Mouse (Mus musculus) liver, embryonic 15.5 days (tissue): ENCODE data around the gene Fxyd7. TPM values are rescaled to one million over a fixed set of nuclear protein-coding genes. Genes with fewer than 3 reads are reported as not detected.

Experiments
- ATAC-seq: fragments of 200-750 bp; cut with Nextera tagmentation; 2 replicates; pipeline ENCODE4 v1.8.0; 2017; ENCODE audit warnings: moderate number of reproducible peaks, mild to moderate bottlenecking, moderate library complexity; ENCODE audit not compliant: insufficient read depth
- H3K27ac ChIP-seq: fragments of 300-500 bp; sonication (generic); replicated peaks from 2 replicates; pipeline ENCODE4 v1.5.1; 2015; ENCODE audit warnings: mild to moderate bottlenecking, inconsistent platforms
- H3K27me3 ChIP-seq: fragments of 300-500 bp; sonication (generic); 2 replicates; pipeline ENCODE4 v1.6.1; 2015; ENCODE audit warnings: mild to moderate bottlenecking, inconsistent platforms
- H3K36me3 ChIP-seq: fragments of 300-500 bp; sonication (generic); replicated peaks from 2 replicates; pipeline ENCODE4 v1.6.1; 2015; ENCODE audit warnings: moderate library complexity, mild to moderate bottlenecking, inconsistent platforms
- H3K4me1 ChIP-seq: fragments of 300-500 bp; sonication (generic); replicated peaks from 2 replicates; pipeline ENCODE4 v1.6.1; 2015; ENCODE audit warnings: inconsistent platforms
- H3K4me2 ChIP-seq: fragments of 300-500 bp; sonication (generic); 2 replicates; pipeline ENCODE4 v1.6.1; 2015; ENCODE audit warnings: moderate library complexity, mild to moderate bottlenecking, inconsistent platforms
- H3K4me3 ChIP-seq: fragments of 300-500 bp; sonication (generic); replicated peaks from 2 replicates; pipeline ENCODE4 v1.5.1; 2015; ENCODE audit warnings: mild to moderate bottlenecking, inconsistent platforms
- H3K9ac ChIP-seq: fragments of 300-500 bp; sonication (generic); 2 replicates; pipeline ENCODE4 v1.6.1; 2015; ENCODE audit warnings: moderate library complexity, mild to moderate bottlenecking, inconsistent platforms
- H3K9me3 ChIP-seq: fragments of 300-500 bp; sonication (generic); replicated peaks from 2 replicates; pipeline ENCODE4 v1.6.1; 2016; ENCODE audit warnings: inconsistent platforms
- WGBS: fragments of 180-500 bp; shearing (Covaris S2); methylation state at CpG from one replicate; pipeline ENCODE4 v1.1.7; 2015; ENCODE audit warnings: mixed read lengths; ENCODE audit not compliant: insufficient replicate concordance; 5-methylcytosine and 5-hydroxymethylcytosine counted together
- polyA plus RNA-seq: library from polyadenylated mRNA; unstranded; fragments of >200 nt; fragmentation: Nextera tagmentation; extraction: Ambion mirVana; gene quantifications from 2 replicates; pipeline ENCODE4 v1.2.1, GENCODE M21; 2015

The Fxyd7 gene
- polyA plus RNA-seq, 1 experiment from 2014 or later: 0.26 TPM

GRCm38 (mm10) chr7:31074713-31075069 lies 23.4 kb upstream of the Fxyd7 start:
- H3K27me3 ChIP-seq: no peaks in the 10 kb centered on the region
- no peaks in the 10 kb centered on the region for H3K4me1 ChIP-seq
- H3K9ac ChIP-seq: no peak overlapping the region
- no peak overlapping the region for H3K4me2 ChIP-seq
- H3K4me3 ChIP-seq: no peak overlapping the region
- no peaks in the 10 kb centered on the region for H3K9me3 ChIP-seq
- H3K36me3 ChIP-seq: no peaks in the 10 kb centered on the region
- no peak for ATAC-seq
- H3K27ac ChIP-seq: no peak overlapping the region
- 47% methylated on average over 5 of the region's 5 CpGs for WGBS

- no peaks in the 10 kb centered on the region for H3K4me1 ChIP-seq
- WGBS: 48% methylated on average over 7 of the region's 7 CpGs
- H3K4me3 ChIP-seq: no peak overlapping the region
- no peaks in the 10 kb centered on the region for H3K36me3 ChIP-seq
- H3K9ac ChIP-seq: no peak overlapping the region
- ATAC-seq: no peak
- H3K27ac ChIP-seq: no peak overlapping the region
- H3K27me3 ChIP-seq: no peaks in the 10 kb centered on the region
- no peaks in the 10 kb centered on the region for H3K9me3 ChIP-seq
- H3K4me2 ChIP-seq: no peak overlapping the region
These were observed 22.9 kb upstream of the Fxyd7 start for GRCm38 (mm10) chr7:31074061-31074712.

DNA sequence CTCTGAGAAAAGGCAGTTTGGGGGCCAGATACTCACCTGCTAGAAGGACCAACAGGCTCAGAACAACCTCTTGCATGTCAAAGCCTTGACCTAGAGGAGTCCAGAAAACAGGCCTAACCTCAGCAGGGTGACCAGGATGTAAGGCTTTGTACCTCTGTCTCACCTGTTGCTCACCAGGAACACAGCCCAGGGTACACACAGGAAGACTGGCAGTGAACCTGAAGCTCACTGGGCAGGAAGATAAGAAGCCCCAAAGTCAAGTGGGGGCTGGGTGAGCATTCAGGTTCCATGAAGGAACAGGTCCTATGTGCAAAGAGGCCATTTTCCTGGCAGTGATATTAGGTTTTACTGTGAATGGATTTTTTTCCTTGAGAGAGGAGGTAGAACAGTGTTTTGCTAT lies 22.3 kb upstream of the Fxyd7 start:
- H3K27me3 ChIP-seq: no peaks in the 10 kb centered on the region
- no peaks in the 10 kb centered on the region for H3K9me3 ChIP-seq
- no peaks in the 10 kb centered on the region for H3K4me1 ChIP-seq
- H3K27ac ChIP-seq: no peak overlapping the region
- ATAC-seq: no peak
- no peak overlapping the region for H3K4me3 ChIP-seq
- H3K36me3 ChIP-seq: no peaks in the 10 kb centered on the region
- H3K4me2 ChIP-seq: no peak overlapping the region
- H3K9ac ChIP-seq: no peak overlapping the region

- Histone ChIP-seq H3K4me2 (no peak overlapping the region), H3K27me3 (no peaks in the 10 kb centered on the region), H3K36me3 (no peaks in the 10 kb centered on the region), H3K27ac (no peak overlapping the region), H3K4me1 (no peaks in the 10 kb centered on the region), H3K9ac (no peak overlapping the region), H3K4me3 (no peak overlapping the region), H3K9me3 (no peaks in the 10 kb centered on the region)
- WGBS: 50% methylated on average over 9 of the region's 9 CpGs
- ATAC-seq: no peak
These were observed 21.1 kb upstream of the Fxyd7 start for GRCm38 (mm10) chr7:31072326-31072725.

DNA sequence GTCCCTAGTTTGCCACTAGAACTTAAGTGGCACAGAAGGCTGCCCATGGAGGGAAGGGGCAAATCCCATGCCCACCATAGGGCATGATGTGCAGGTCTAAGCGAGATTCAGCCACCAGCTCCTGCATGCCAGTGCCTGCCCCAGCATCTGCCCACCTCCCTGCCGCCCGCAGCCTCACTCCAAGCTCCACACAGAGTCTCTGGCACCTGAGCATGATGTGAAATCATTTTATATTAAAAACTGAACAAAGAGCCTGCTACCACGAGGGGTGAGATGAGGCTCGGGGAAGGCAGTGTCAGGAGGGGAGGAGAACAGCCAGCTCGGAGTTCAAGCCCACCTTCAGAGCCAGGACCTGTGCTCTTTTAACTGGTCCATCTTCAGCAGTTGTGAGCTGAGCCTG lies 19.1 kb upstream of the Fxyd7 start:
- H3K27me3 ChIP-seq: no peaks in the 10 kb centered on the region
- no peak overlapping the region for H3K9ac ChIP-seq
- no peak overlapping the region for H3K27ac ChIP-seq
- 61% methylated on average over 6 of the region's 6 CpGs for WGBS
- H3K4me1 ChIP-seq: no peaks in the 10 kb centered on the region
- no peaks in the 10 kb centered on the region for H3K9me3 ChIP-seq
- no peak for ATAC-seq
- no peaks in the 10 kb centered on the region for H3K36me3 ChIP-seq
- no peak overlapping the region for H3K4me2 ChIP-seq
- H3K4me3 ChIP-seq: no peak overlapping the region

DNA sequence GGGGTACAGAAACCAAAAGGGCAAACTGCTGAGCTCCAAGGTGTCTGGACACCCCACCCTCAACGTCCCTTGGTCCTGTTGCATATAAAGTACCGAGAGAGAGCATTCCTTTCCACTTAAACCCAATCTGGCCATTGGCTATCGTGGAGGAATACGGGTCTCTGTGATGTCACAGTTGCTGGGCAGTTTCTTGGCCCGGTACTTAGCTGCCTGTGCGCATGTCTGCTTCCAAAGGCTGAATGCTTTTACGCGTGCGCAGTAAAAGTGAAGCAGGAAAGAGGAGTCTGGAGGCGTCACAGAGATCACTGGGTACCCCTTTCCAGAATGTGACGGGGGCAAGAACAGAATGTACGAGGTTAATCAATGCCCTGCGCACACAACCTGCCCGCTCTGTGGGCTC lies 18.2 kb upstream of the Fxyd7 start:
- Histone ChIP-seq H3K4me2 (no peak overlapping the region), H3K9me3 (no peaks in the 10 kb centered on the region), H3K4me1 (no peaks in the 10 kb centered on the region), H3K36me3 (no peaks in the 10 kb centered on the region), H3K9ac (no peak overlapping the region), H3K4me3 (no peak overlapping the region), H3K27ac (no peak overlapping the region), H3K27me3 (no peaks in the 10 kb centered on the region)
- 71% methylated on average over 14 of the region's 14 CpGs for WGBS
- ATAC-seq: no peak

- 40% methylated on average over 5 of the region's 5 CpGs for WGBS
- no peak overlapping the region for H3K4me3 ChIP-seq
- H3K4me2 ChIP-seq: no peak overlapping the region
- no peak overlapping the region for H3K9ac ChIP-seq
- no peak overlapping the region for H3K27ac ChIP-seq
- no peaks in the 10 kb centered on the region for H3K27me3 ChIP-seq
- ATAC-seq: no peak
- no peaks in the 10 kb centered on the region for H3K9me3 ChIP-seq
- H3K4me1 ChIP-seq: no peaks in the 10 kb centered on the region
- H3K36me3 ChIP-seq: no peaks in the 10 kb centered on the region
These were observed 16.6 kb upstream of the Fxyd7 start for GRCm38 (mm10) chr7:31067836-31068235.

GRCm38 (mm10) chr7:31063074-31063560 lies 11.8 kb upstream of the Fxyd7 start:
- H3K27ac ChIP-seq: no peak overlapping the region
- H3K36me3 ChIP-seq: no peaks in the 10 kb centered on the region
- H3K4me2 ChIP-seq: no peak overlapping the region
- no peaks in the 10 kb centered on the region for H3K27me3 ChIP-seq
- H3K4me1 ChIP-seq: 0 out of 2 replicates have a peak, but pooled peaks cover 2% of the 10 kb centered on the region
- H3K9ac ChIP-seq: no peak overlapping the region
- no peak for ATAC-seq
- H3K9me3 ChIP-seq: no peaks in the 10 kb centered on the region
- 68% methylated on average over 12 of the region's 12 CpGs for WGBS
- no peak overlapping the region for H3K4me3 ChIP-seq

DNA sequence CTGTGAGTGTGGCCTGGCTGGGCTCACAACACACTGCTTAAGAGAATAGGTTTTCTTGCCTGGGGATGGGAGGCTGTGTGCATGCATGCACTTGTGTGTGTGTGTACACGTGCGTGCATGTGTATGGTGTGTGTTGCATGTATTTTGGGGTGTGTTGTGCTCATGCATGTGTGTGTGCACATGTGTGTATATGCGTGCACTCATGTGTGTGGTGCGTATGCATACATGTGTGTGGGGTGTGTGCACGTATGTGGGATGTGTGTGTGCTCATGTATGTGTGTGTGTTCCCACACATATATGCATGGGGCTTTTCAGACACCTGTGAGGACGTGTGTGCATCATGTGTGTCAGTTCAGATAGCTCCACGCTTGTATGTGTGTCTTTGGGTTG lies 9.3 kb upstream of the Fxyd7 start:
- WGBS: 60% methylated on average over 7 of the region's 7 CpGs
- peaks cover 10% of the 10 kb centered on the region; the same call in 1 of the 2 replicates for H3K4me1 ChIP-seq
- no peak for ATAC-seq
- no peak overlapping the region for H3K4me3 ChIP-seq
- H3K4me2 ChIP-seq: no peak overlapping the region
- H3K9me3 ChIP-seq: no peaks in the 10 kb centered on the region
- H3K9ac ChIP-seq: no peak overlapping the region
- no peaks in the 10 kb centered on the region for H3K36me3 ChIP-seq
- no peak overlapping the region for H3K27ac ChIP-seq
- H3K27me3 ChIP-seq: no peaks in the 10 kb centered on the region

- Histone ChIP-seq H3K9ac (no peak overlapping the region), H3K27me3 (no peaks in the 10 kb centered on the region), H3K4me2 (no peak overlapping the region), H3K9me3 (no peaks in the 10 kb centered on the region), H3K4me3 (no peak overlapping the region), H3K4me1 (peaks cover 10% of the 10 kb centered on the region; the same call in 1 of the 2 replicates), H3K36me3 (no peaks in the 10 kb centered on the region), H3K27ac (no peak overlapping the region)
- WGBS: 60% methylated on average over 11 of the region's 11 CpGs
- ATAC-seq: no peak
These were observed 8.8 kb upstream of the Fxyd7 start for GRCm38 (mm10) chr7:31059919-31060620.

- H3K27ac ChIP-seq: 0 out of 2 replicates have a peak within 1 kb of the TSS, but pooled peaks have one; percentile 19
- H3K4me2 ChIP-seq: no peak within 1 kb of the TSS
- peaks cover under 1% of the 10 kb centered on the region; the same call in 1 of the 2 replicates for H3K27me3 ChIP-seq
- no peaks in the 10 kb centered on the region for H3K36me3 ChIP-seq
- 7% methylated on average over 2 of the region's 2 CpGs for WGBS
- H3K9me3 ChIP-seq: no peaks in the 10 kb centered on the region
- H3K9ac ChIP-seq: no peak within 1 kb of the TSS
- ATAC-seq: no peak
- no peak within 1 kb of the TSS for H3K4me3 ChIP-seq
- peaks cover 15% of the 10 kb centered on the region for H3K4me1 ChIP-seq
These were observed 7.8 kb upstream of the Fxyd7 start, which contains the start of gene Lgi4 for GRCm38 (mm10) chr7:31059108-31059507. Lgi4 (plus strand) TSS chr7:31059342.
